Mouse (Mus musculus) telencephalon, adult 2 months (tissue): ENCODE results near the gene Gm8882.
"Not testable (repeated sequence)": the region's sequence is repeated elsewhere in the genome, so short reads cannot be mapped to it uniquely, and the experiment has no call there.

Source experiments
- DNase-seq: peaks from one replicate; pipeline ENCODE4 v3.0.0-alpha.2; 2011; ENCODE audit warnings: low read depth, low spot score

Gm8882 gene

DNA sequence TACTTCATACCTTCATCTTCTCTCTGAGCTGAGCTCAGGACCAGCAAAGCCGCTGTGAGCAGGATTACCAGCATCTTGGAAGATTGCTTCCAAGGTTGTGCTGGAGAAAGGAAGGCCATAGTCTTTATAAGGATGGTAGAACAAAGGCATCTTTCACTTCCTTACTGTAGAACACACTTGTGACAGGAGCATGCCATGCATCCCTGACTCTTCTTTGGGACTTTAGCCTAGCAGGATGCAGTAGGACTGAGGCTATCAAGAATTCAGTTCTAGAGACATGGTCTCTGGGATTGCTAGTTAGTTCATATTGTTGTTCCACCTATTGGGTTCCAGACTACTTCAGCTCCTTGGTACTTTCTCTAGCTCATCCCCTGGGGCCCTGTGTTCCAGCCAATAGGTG, at the start of gene Gm8882:
Gm8882 (minus strand) TSS at position 101 of the 400 bp plus-strand sequence.
- DNase-seq = not testable (repeated sequence)

DNA sequence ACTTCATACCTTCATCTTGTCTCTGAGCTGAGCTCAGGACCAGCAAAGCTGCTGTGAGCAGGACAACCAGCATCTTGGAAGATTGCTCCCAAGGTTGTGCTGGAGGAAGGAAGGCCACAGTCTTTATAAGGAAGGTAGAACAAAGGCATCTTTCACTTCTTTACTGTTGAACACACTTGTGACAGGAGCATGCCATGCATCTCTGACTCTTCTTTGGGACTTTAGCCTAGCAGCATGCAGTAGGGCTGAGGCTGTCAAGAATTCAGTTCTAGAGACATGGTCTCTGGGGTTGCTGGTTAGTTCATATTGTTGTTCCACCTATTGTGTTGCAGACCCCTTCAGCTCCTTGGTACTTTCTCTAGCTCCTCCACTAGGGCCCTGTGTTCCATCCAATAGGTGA, 49.3 kb downstream of the Gm8882 start, which contains the start of gene Prpmp5:
Prpmp5 (minus strand) TSS at position 101 of the 400 bp plus-strand sequence.
- DNase-seq = not testable (repeated sequence)
